Mouse (Mus musculus): ENCODE results near the gene Gm20777. TPM values are rescaled to one million over a fixed set of nuclear protein-coding genes. Genes with fewer than 3 reads are reported as not detected.

Gene Gm20777
- polyA plus RNA-seq (2012; rRNA removed): not detected in 2 replicates

GRCm38 (mm10) chrY:10752350-10752749 is at the start of gene Gm20777:
Gene Gm20777 (minus strand): TSS chrY:10752450.

Other genes starting within 250 kb of the Gm20777 start
- not detected in 2 replicates for gene Gm20737, start 216.4 kb downstream of the Gm20777 start, polyA plus RNA-seq (2012; rRNA removed)
- not detected in 2 replicates for gene Gm21775, start 199.0 kb downstream of the Gm20777 start, polyA plus RNA-seq (2012; rRNA removed)
- gene Gm21900, start 136.1 kb downstream of the Gm20777 start, polyA plus RNA-seq (2012; rRNA removed): not detected in 2 replicates